Mouse (Mus musculus) splenic B cell, adult 2 months (primary cell): Measurements from ENCODE around the gene Tyw1.

Experiments
- DNase-seq: peaks from one replicate; pipeline ENCODE4 v3.0.0-alpha.2; 2011; ENCODE audit warnings: low read depth, low spot score
- H3K27me3 ChIP-seq: 2 replicates; pipeline ENCODE4 v1.6.1; 2012; ENCODE audit warnings: mild to moderate bottlenecking, low read length, moderate library complexity, mixed read lengths; ENCODE audit not compliant: control insufficient read depth, poor library complexity, insufficient read depth, severe bottlenecking
- H3K36me3 ChIP-seq: 2 replicates; pipeline ENCODE4 v1.6.1; 2012; ENCODE audit warnings: mild to moderate bottlenecking, low read length, moderate library complexity, mixed read lengths; ENCODE audit not compliant: control insufficient read depth, poor library complexity, insufficient read depth, severe bottlenecking

Tyw1 gene

GRCm38 (mm10) chr5:130355223-130355622, 99.8 kb downstream of the Tyw1 start:
- DNase-seq, result no peak
- Histone ChIP-seq H3K27me3 (no peaks in the 10 kb centered on the region), H3K36me3 (no peaks in the 10 kb centered on the region)

- no peak for DNase-seq
- Histone ChIP-seq H3K36me3 (no peaks in the 10 kb centered on the region), H3K27me3 (no peaks in the 10 kb centered on the region)
Measured at GRCm38 (mm10) chr5:130363111-130363510, 107.7 kb downstream of the Tyw1 start.

DNA sequence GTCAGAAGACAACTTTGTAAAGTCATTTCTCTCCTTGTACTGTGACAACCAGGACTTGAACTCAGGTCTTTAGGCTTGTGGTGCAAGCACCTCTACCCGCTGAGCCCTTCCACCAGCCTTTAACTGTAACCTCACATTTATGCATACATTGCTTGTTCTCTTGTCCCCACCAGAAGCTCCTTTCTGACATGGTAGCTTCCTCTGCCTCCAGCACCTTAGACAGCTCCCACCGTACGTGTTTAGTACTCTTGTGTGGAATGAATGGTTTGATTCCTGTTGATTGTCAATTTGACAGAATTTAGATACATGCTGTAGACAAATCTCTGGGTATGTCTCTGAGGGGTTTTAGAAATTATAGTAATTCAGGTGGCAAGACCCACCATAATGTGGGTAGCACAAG, 108.4 kb downstream of the Tyw1 start:
- H3K36me3 ChIP-seq, result no peaks in the 10 kb centered on the region
- H3K27me3 ChIP-seq, result no peaks in the 10 kb centered on the region
- DNase-seq, result no peak

DNA sequence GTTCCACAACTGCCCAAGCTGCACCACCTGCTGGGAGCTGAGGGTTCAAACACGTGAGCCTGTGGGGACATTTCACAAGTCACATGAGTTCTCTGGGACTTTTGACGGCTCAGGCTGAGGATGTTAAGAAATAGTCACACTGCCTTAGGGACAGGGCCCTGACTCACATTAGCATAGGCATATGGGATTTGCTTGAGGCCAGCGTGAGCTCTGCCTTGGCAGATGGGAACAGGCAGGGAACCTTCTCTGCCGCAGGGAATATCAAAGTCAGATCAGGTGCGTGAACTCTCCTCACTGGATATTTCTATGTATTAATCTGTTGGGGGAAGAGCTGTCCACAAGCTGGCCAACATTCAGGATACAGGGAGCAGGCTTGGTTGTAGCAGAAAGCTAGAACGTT, 112.8 kb downstream of the Tyw1 start:
- no peaks in the 10 kb centered on the region for H3K36me3 ChIP-seq
- no peak for DNase-seq
- no peaks in the 10 kb centered on the region for H3K27me3 ChIP-seq

DNA sequence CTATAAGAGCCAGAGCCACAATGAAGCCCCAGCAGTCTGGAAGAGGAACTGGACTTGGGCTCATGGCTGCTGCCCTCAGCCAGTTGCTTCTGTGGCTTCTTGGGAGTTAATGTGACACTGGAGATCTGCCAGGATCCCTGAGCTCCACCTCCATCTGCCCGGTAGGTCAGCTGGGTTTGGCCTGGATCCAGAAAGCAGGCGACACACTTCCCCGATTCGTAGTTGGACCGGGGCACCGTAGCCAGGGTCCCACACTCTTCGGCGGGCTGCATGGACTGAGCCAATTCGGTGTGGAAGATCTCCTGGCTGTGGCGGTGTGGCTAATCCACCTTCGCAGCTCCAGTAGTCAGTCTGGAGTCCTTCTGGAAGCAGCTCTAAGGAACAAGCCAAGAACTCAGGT, 113.8 kb downstream of the Tyw1 start, which contains the start of gene Caln1:
TSS of gene Caln1 (plus strand) at position 219 of the 400 bp plus-strand sequence.
- DNase-seq, result no peak
- Histone ChIP-seq H3K27me3 (no peaks in the 10 kb centered on the region), H3K36me3 (no peaks in the 10 kb centered on the region)

- DNase-seq, result no peak
- no peaks in the 10 kb centered on the region for H3K27me3 ChIP-seq
- no peaks in the 10 kb centered on the region for H3K36me3 ChIP-seq
Measured at GRCm38 (mm10) chr5:130375411-130375810, 120.0 kb downstream of the Tyw1 start.

- DNase-seq, result no peak
- Histone ChIP-seq H3K36me3 (no peaks in the 10 kb centered on the region), H3K27me3 (no peaks in the 10 kb centered on the region)
Measured at GRCm38 (mm10) chr5:130384222-130384912, 128.9 kb downstream of the Tyw1 start, which contains the start of gene A330070K13Rik. Gene A330070K13Rik, minus strand, starts transcription at chr5:130384631.

- no peak for DNase-seq
- no peaks in the 10 kb centered on the region for H3K36me3 ChIP-seq
- H3K27me3 ChIP-seq, result no peaks in the 10 kb centered on the region
Measured at GRCm38 (mm10) chr5:130386418-130386817, 131.0 kb downstream of the Tyw1 start.
